Mouse (Mus musculus): Measurements from ENCODE around the gene Map3k7.

- TF ChIP-seq POLR2A (IDR thresholded peaks at IDR 0.05; ENCODE audit: low read depth, low read length) (no peak), CTCF (IDR thresholded peaks at IDR 0.05; ENCODE audit: borderline replicate concordance, insufficient read depth, low read length) (no peak)
Observed at GRCm38 (mm10) chr4:31936358-31936757, 27.5 kb upstream of the Map3k7 start.
